Mouse (Mus musculus): ENCODE results near the gene L3hypdh. TPM values are rescaled to one million over a fixed set of nuclear protein-coding genes. Genes with fewer than 3 reads are reported as not detected.

Gene L3hypdh
- polyA plus RNA-seq, 1 experiment from 2014 or later = 19.5 TPM

- H3K9ac ChIP-seq = no peak overlapping the region
- H3K4me1 ChIP-seq (replicated peaks) = peaks cover 7% of the 10 kb centered on the region
- H3K27ac ChIP-seq (ENCODE audit: poor library complexity, severe bottlenecking) = no peak overlapping the region
- no peak overlapping the region for H3K4me3 ChIP-seq
- ATAC-seq (ENCODE audit: insufficient number of reproducible peaks, low FRiP score) = no peak
- no peaks in the 10 kb centered on the region for H3K36me3 ChIP-seq
- H3K27me3 ChIP-seq (replicated peaks) = no peaks in the 10 kb centered on the region
- H3K4me2 ChIP-seq = no peak overlapping the region
- no peaks in the 10 kb centered on the region for H3K9me3 ChIP-seq (replicated peaks)
- 69% methylated on average over 5 of the region's 5 CpGs for WGBS
Observed at GRCm38 (mm10) chr12:72031171-72031570, 54.1 kb downstream of the L3hypdh start.

GRCm38 (mm10) chr12:72025275-72025795, 59.9 kb downstream of the L3hypdh start:
- ATAC-seq (ENCODE audit: insufficient number of reproducible peaks, low FRiP score) = no peak
- 42% methylated on average over 6 of the region's 6 CpGs for WGBS
- Histone ChIP-seq H3K9me3 (replicated peaks) (0 out of 2 replicates have a peak, but pooled peaks cover 2% of the 10 kb centered on the region), H3K36me3 (no peaks in the 10 kb centered on the region), H3K9ac (no peak overlapping the region), H3K4me1 (replicated peaks) (peaks cover 28% of the 10 kb centered on the region), H3K4me3 (no peak overlapping the region), H3K27ac (ENCODE audit: poor library complexity, severe bottlenecking) (no peak overlapping the region), H3K27me3 (replicated peaks) (no peaks in the 10 kb centered on the region), H3K4me2 (no peak overlapping the region)

- Histone ChIP-seq H3K27ac (ENCODE audit: poor library complexity, severe bottlenecking) (no peak overlapping the region), H3K27me3 (replicated peaks) (no peaks in the 10 kb centered on the region), H3K9me3 (replicated peaks) (0 out of 2 replicates have a peak, but pooled peaks cover 2% of the 10 kb centered on the region), H3K4me2 (no peak overlapping the region), H3K4me3 (no peak overlapping the region), H3K4me1 (replicated peaks) (peaks cover 34% of the 10 kb centered on the region), H3K9ac (no peak overlapping the region), H3K36me3 (no peaks in the 10 kb centered on the region)
- ATAC-seq (ENCODE audit: insufficient number of reproducible peaks, low FRiP score) = no peak
- 90% methylated on average over 5 of the region's 5 CpGs for WGBS
Observed at GRCm38 (mm10) chr12:72023572-72023971, 61.7 kb downstream of the L3hypdh start.

Small RNA genes within 50 kb of the gene (microRNA-seq; reads per million reads assigned to microRNA genes)
- not detected for gene Gm24466

Other genes with a start within 250 kb of the L3hypdh start
- 0.55 and 0.56 TPM in 2 replicates for gene Gpr135, start 14.3 kb downstream of the L3hypdh start, polyA plus RNA-seq (2016; fragmentation: Nextera tagmentation; extraction: Ambion mirVana)
- 63.0 and 68.5 TPM in 2 replicates for gene Jkamp, start 150 bp upstream of the L3hypdh start, polyA plus RNA-seq (2016; fragmentation: Nextera tagmentation; extraction: Ambion mirVana)
- gene Ccdc175, start 99.6 kb upstream of the L3hypdh start, polyA plus RNA-seq (2016; fragmentation: Nextera tagmentation; extraction: Ambion mirVana) = not detected in 2 replicates

All from heart, embryonic 12.5 days (tissue).